Mouse (Mus musculus): ENCODE results near the gene Hpn. TPM values are rescaled to one million over a fixed set of nuclear protein-coding genes. Genes with fewer than 3 reads are reported as not detected.
A peak's percentile ranks its signal among the peaks of the same experiment; 100 is the strongest.

The Hpn gene
- polyA plus RNA-seq, 1 experiment from 2014 or later = 145 TPM

DNA sequence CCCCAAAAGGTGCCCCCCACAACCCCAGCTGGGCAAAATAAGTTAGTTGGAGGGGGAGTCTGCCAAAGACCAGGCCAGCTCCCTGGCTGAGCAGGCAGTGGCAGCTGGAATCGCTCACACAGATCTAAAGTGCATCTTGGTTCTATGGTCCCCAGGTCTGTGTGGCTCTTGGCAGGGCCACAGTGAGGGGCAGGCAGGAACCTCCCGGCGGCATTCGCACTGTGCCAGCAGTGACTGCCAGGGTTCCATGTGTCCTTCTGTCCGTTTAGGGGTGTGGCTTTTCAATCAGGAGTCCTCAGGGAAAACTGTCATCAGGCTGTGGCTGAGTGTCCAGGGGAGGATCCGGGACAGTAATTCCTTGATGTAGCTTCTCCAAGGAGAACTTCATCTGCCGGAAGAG lies 15.1 kb upstream of the Hpn start:
- Histone ChIP-seq H3K4me1 (ENCODE audit: control insufficient read depth, low read depth, low read length) (peaks cover 4% of the 10 kb centered on the region), H3K9ac (ENCODE audit: low read depth, low read length) (no peak overlapping the region), H3K27me3 (ENCODE audit: control insufficient read depth, insufficient read depth, low read depth, low read length) (peaks cover 27% of the 10 kb centered on the region), H3K4me2 (ENCODE audit: low read depth, low read length) (no peak overlapping the region), H3K4me3 (ENCODE audit: low read depth, low read length) (no peak overlapping the region), H3K27ac (ENCODE audit: low read length) (no peak overlapping the region), H3K9me3 (replicated peaks; ENCODE audit: control insufficient read depth, low read length) (no peaks in the 10 kb centered on the region), H3K36me3 (ENCODE audit: control insufficient read depth, insufficient read depth) (peaks cover 27% of the 10 kb centered on the region)
- no peak for ATAC-seq (ENCODE audit: low read depth)
- WGBS (ENCODE audit: insufficient replicate concordance) = 82% methylated on average over 7 of the region's 7 CpGs

DNA sequence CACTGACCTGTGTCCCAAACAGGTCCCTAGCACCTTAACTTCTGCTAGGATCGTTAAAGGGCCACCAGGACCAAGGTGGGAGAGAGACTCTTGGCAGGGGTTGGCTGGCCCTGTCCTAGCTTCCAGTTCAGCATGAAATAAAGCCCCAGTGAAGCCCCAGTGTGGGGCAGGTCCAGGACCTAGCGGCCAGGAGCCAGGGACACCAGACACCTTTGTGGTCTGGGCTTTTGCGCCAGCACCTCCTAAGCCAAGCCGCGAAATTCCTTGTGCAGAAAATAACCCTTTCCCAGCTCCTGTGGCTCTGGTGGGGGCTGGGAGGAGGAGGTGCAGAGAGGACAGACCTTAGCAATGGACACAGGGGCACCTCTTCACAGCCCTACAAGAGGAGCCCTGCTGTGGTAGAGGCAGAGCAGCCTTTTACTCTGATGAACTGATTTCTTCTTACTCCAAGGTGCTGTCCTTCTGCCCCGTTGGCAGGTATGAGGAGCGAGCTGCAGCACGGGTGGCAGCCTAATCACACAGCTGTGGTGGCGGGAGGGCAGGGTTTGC lies 13.1 kb upstream of the Hpn start:
- no peak overlapping the region for H3K27ac ChIP-seq (ENCODE audit: low read length)
- no peak for ATAC-seq (ENCODE audit: low read depth)
- H3K4me2 ChIP-seq (ENCODE audit: low read depth, low read length) = no peak overlapping the region
- H3K27me3 ChIP-seq (ENCODE audit: control insufficient read depth, insufficient read depth, low read depth, low read length) = peaks cover 36% of the 10 kb centered on the region
- peaks cover 4% of the 10 kb centered on the region for H3K4me1 ChIP-seq (ENCODE audit: control insufficient read depth, low read depth, low read length)
- WGBS (ENCODE audit: insufficient replicate concordance) = 57% methylated on average over 9 of the region's 9 CpGs
- H3K36me3 ChIP-seq (ENCODE audit: control insufficient read depth, insufficient read depth) = peaks cover 17% of the 10 kb centered on the region; the same call in 1 of the 2 replicates
- no peak overlapping the region for H3K4me3 ChIP-seq (ENCODE audit: low read depth, low read length)
- H3K9me3 ChIP-seq (replicated peaks; ENCODE audit: control insufficient read depth, low read length) = no peaks in the 10 kb centered on the region
- no peak overlapping the region for H3K9ac ChIP-seq (ENCODE audit: low read depth, low read length)

- peak within 1 kb of the TSS; percentile 50 for H3K4me3 ChIP-seq (ENCODE audit: low read depth, low read length)
- H3K9me3 ChIP-seq (replicated peaks; ENCODE audit: control insufficient read depth, low read length) = no peaks in the 10 kb centered on the region
- WGBS (ENCODE audit: insufficient replicate concordance) = 2% methylated on average over 37 of the region's 60 CpGs
- peaks cover 36% of the 10 kb centered on the region for H3K27me3 ChIP-seq (ENCODE audit: control insufficient read depth, insufficient read depth, low read depth, low read length)
- peak within 1 kb of the TSS; percentile 68 for H3K4me2 ChIP-seq (ENCODE audit: low read depth, low read length)
- H3K36me3 ChIP-seq (ENCODE audit: control insufficient read depth, insufficient read depth) = peaks cover 7% of the 10 kb centered on the region; the same call in 1 of the 2 replicates
- no peak within 1 kb of the TSS for H3K27ac ChIP-seq (ENCODE audit: low read length)
- peak within 1 kb of the TSS; percentile 26; the same call in 1 of the 2 replicates for H3K9ac ChIP-seq (ENCODE audit: low read depth, low read length)
- peak; percentile 47; the same call in 1 of the 2 replicates for ATAC-seq (ENCODE audit: low read depth)
- H3K4me1 ChIP-seq (ENCODE audit: control insufficient read depth, low read depth, low read length) = peaks cover 4% of the 10 kb centered on the region
These were observed 12.0 kb upstream of the Hpn start, which contains the start of gene Scn1b for GRCm38 (mm10) chr7:31126851-31127724. Scn1b (minus strand) TSS chr7:31127003.

DNA sequence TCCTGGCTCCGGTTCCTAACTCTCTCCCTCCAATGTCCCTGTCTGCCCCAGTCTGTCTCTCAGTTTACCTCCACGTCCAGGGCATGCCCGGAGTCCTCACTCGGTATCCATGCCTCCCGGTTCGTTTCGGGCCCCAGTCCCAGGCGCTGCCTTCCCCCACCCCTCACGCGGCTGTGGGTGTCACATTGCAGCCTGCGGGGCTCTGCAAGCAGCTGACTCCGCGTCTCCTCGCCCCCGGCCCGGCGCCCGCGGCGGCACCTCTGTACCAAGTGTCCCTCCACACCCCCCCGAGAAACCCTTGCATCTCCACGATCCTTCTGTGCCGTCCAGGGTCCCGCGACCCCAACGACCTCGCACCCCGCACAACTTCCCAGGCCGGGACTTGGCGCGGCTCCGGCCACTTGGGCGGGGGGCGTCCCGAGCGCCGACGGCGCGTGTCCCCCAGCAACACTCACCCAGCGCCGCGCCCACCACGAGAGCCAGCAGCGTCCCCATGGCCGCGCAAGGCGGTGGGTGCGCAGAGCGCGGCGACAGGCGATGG lies 11.2 kb upstream of the Hpn start:
- peaks cover 36% of the 10 kb centered on the region for H3K27me3 ChIP-seq (ENCODE audit: control insufficient read depth, insufficient read depth, low read depth, low read length)
- no peak overlapping the region for H3K27ac ChIP-seq (ENCODE audit: low read length)
- peak overlapping the region; percentile 50 for H3K4me3 ChIP-seq (ENCODE audit: low read depth, low read length)
- peak overlapping the region; percentile 68 for H3K4me2 ChIP-seq (ENCODE audit: low read depth, low read length)
- 2% methylated on average over 45 of the region's 53 CpGs for WGBS (ENCODE audit: insufficient replicate concordance)
- peaks cover 6% of the 10 kb centered on the region; the same call in 1 of the 2 replicates for H3K36me3 ChIP-seq (ENCODE audit: control insufficient read depth, insufficient read depth)
- no peaks in the 10 kb centered on the region for H3K9me3 ChIP-seq (replicated peaks; ENCODE audit: control insufficient read depth, low read length)
- H3K4me1 ChIP-seq (ENCODE audit: control insufficient read depth, low read depth, low read length) = peaks cover 4% of the 10 kb centered on the region
- peak overlapping the region; percentile 26; the same call in 1 of the 2 replicates for H3K9ac ChIP-seq (ENCODE audit: low read depth, low read length)
- no peak for ATAC-seq (ENCODE audit: low read depth)

- H3K9me3 ChIP-seq (replicated peaks; ENCODE audit: control insufficient read depth, low read length) = no peaks in the 10 kb centered on the region
- H3K4me2 ChIP-seq (ENCODE audit: low read depth, low read length) = no peak overlapping the region
- no peak overlapping the region for H3K4me3 ChIP-seq (ENCODE audit: low read depth, low read length)
- ATAC-seq (ENCODE audit: low read depth) = no peak
- no peak overlapping the region for H3K9ac ChIP-seq (ENCODE audit: low read depth, low read length)
- peaks cover 36% of the 10 kb centered on the region for H3K27me3 ChIP-seq (ENCODE audit: control insufficient read depth, insufficient read depth, low read depth, low read length)
- WGBS (ENCODE audit: insufficient replicate concordance) = 35% methylated on average over 13 of the region's 13 CpGs
- peaks cover 4% of the 10 kb centered on the region for H3K4me1 ChIP-seq (ENCODE audit: control insufficient read depth, low read depth, low read length)
- H3K27ac ChIP-seq (ENCODE audit: low read length) = no peak overlapping the region
- peaks cover 3% of the 10 kb centered on the region; the same call in 1 of the 2 replicates for H3K36me3 ChIP-seq (ENCODE audit: control insufficient read depth, insufficient read depth)
These were observed 10.0 kb upstream of the Hpn start for GRCm38 (mm10) chr7:31125116-31125515.

GRCm38 (mm10) chr7:31124381-31124780 lies 9.3 kb upstream of the Hpn start:
- H3K36me3 ChIP-seq (ENCODE audit: control insufficient read depth, insufficient read depth) = no peaks in the 10 kb centered on the region
- no peaks in the 10 kb centered on the region for H3K9me3 ChIP-seq (replicated peaks; ENCODE audit: control insufficient read depth, low read length)
- no peak overlapping the region for H3K27ac ChIP-seq (ENCODE audit: low read length)
- no peak overlapping the region for H3K9ac ChIP-seq (ENCODE audit: low read depth, low read length)
- ATAC-seq (ENCODE audit: low read depth) = no peak
- peaks cover 36% of the 10 kb centered on the region for H3K27me3 ChIP-seq (ENCODE audit: control insufficient read depth, insufficient read depth, low read depth, low read length)
- WGBS (ENCODE audit: insufficient replicate concordance) = 60% methylated on average over 5 of the region's 5 CpGs
- H3K4me1 ChIP-seq (ENCODE audit: control insufficient read depth, low read depth, low read length) = peaks cover 4% of the 10 kb centered on the region
- no peak overlapping the region for H3K4me2 ChIP-seq (ENCODE audit: low read depth, low read length)
- H3K4me3 ChIP-seq (ENCODE audit: low read depth, low read length) = no peak overlapping the region

GRCm38 (mm10) chr7:31123697-31124096 lies 8.6 kb upstream of the Hpn start:
- Histone ChIP-seq H3K4me1 (ENCODE audit: control insufficient read depth, low read depth, low read length) (peaks cover 4% of the 10 kb centered on the region), H3K4me3 (ENCODE audit: low read depth, low read length) (no peak overlapping the region), H3K9ac (ENCODE audit: low read depth, low read length) (no peak overlapping the region), H3K36me3 (ENCODE audit: control insufficient read depth, insufficient read depth) (no peaks in the 10 kb centered on the region), H3K27me3 (ENCODE audit: control insufficient read depth, insufficient read depth, low read depth, low read length) (peaks cover 36% of the 10 kb centered on the region), H3K27ac (ENCODE audit: low read length) (no peak overlapping the region), H3K9me3 (replicated peaks; ENCODE audit: control insufficient read depth, low read length) (no peaks in the 10 kb centered on the region), H3K4me2 (ENCODE audit: low read depth, low read length) (no peak overlapping the region)
- no peak for ATAC-seq (ENCODE audit: low read depth)
- WGBS (ENCODE audit: insufficient replicate concordance) = 57% methylated on average over 3 of the region's 3 CpGs

- H3K4me1 ChIP-seq (ENCODE audit: control insufficient read depth, low read depth, low read length) = peaks cover 4% of the 10 kb centered on the region
- no peak overlapping the region for H3K4me3 ChIP-seq (ENCODE audit: low read depth, low read length)
- no peak for ATAC-seq (ENCODE audit: low read depth)
These were observed 7.8 kb upstream of the Hpn start for GRCm38 (mm10) chr7:31122641-31123631.

More at GRCm38 (mm10) chr7:31122641-31123631, 7.8 kb upstream of the Hpn start:
- peaks cover 36% of the 10 kb centered on the region for H3K27me3 ChIP-seq (ENCODE audit: control insufficient read depth, insufficient read depth, low read depth, low read length)
- H3K9ac ChIP-seq (ENCODE audit: low read depth, low read length) = no peak overlapping the region
- no peak overlapping the region for H3K4me2 ChIP-seq (ENCODE audit: low read depth, low read length)
- H3K9me3 ChIP-seq (replicated peaks; ENCODE audit: control insufficient read depth, low read length) = no peaks in the 10 kb centered on the region
- 69% methylated on average over 16 of the region's 16 CpGs for WGBS (ENCODE audit: insufficient replicate concordance)
- H3K27ac ChIP-seq (ENCODE audit: low read length) = no peak overlapping the region
- H3K36me3 ChIP-seq (ENCODE audit: control insufficient read depth, insufficient read depth) = no peaks in the 10 kb centered on the region
